Mouse (Mus musculus) kidney, postnatal 10 days (tissue): Measurements from ENCODE around the gene Hoxa13.

Source experiments
- DNase-seq: peaks from one replicate; pipeline ENCODE4 v3.0.0; 2021; ENCODE audit warnings: mixed read lengths

The Hoxa13 gene

GRCm38 (mm10) chr6:52268756-52269155 lies 8.1 kb upstream of the Hoxa13 start:
- no peak for DNase-seq

- no peak for DNase-seq
Observed at GRCm38 (mm10) chr6:52268341-52268740, 7.7 kb upstream of the Hoxa13 start.

GRCm38 (mm10) chr6:52267691-52268090 lies 7.0 kb upstream of the Hoxa13 start:
- no peak for DNase-seq

- DNase-seq = no peak
Observed at GRCm38 (mm10) chr6:52267221-52267620, 6.5 kb upstream of the Hoxa13 start.

GRCm38 (mm10) chr6:52266666-52266985 lies 5.9 kb upstream of the Hoxa13 start:
- DNase-seq = no peak

- no peak for DNase-seq
Observed at GRCm38 (mm10) chr6:52265913-52266665, 5.4 kb upstream of the Hoxa13 start.

GRCm38 (mm10) chr6:52265306-52265912 lies 4.7 kb upstream of the Hoxa13 start:
- DNase-seq = no peak

- DNase-seq = no peak
Observed at GRCm38 (mm10) chr6:52264106-52264790, 3.6 kb upstream of the Hoxa13 start.

- no peak for DNase-seq
Observed at GRCm38 (mm10) chr6:52263321-52263585, 2.6 kb upstream of the Hoxa13 start.

GRCm38 (mm10) chr6:52262463-52263320 lies 2.0 kb upstream of the Hoxa13 start:
- DNase-seq = peak; percentile 21

GRCm38 (mm10) chr6:52261751-52262462 lies 1.2 kb upstream of the Hoxa13 start:
- no peak for DNase-seq

GRCm38 (mm10) chr6:52259811-52260261 lies 844 bp downstream of the Hoxa13 start:
- peak; percentile 43 for DNase-seq

- DNase-seq = peak; percentile 19
Observed at GRCm38 (mm10) chr6:52259081-52259790, 1.4 kb downstream of the Hoxa13 start.

- peak; percentile 93 for DNase-seq
Observed at GRCm38 (mm10) chr6:52256956-52257355, 3.7 kb downstream of the Hoxa13 start.

GRCm38 (mm10) chr6:52253511-52254500 lies 6.9 kb downstream of the Hoxa13 start:
- peak; percentile 42 for DNase-seq

GRCm38 (mm10) chr6:52252775-52253376 lies 7.8 kb downstream of the Hoxa13 start:
- peak; percentile 44 for DNase-seq

GRCm38 (mm10) chr6:52252016-52252774 lies 8.5 kb downstream of the Hoxa13 start:
- no peak for DNase-seq

- DNase-seq = no peak
Observed at GRCm38 (mm10) chr6:52251177-52251879, 9.4 kb downstream of the Hoxa13 start.

- no peak for DNase-seq
Observed at GRCm38 (mm10) chr6:52249826-52250225, 10.9 kb downstream of the Hoxa13 start.
